Mouse (Mus musculus) cortical plate, adult 2 months (tissue): ENCODE measurements around the gene Hist1h2ah.

Source experiments
- CTCF ChIP-seq: fragments of 200-500 bp; IDR thresholded peaks from 2 replicates; pipeline ENCODE4 v1.5.1; 2011; ENCODE audit warnings: mild to moderate bottlenecking, control low read depth, low read length; ENCODE audit not compliant: insufficient read depth; ENCODE audit errors: extremely low read depth
- POLR2A ChIP-seq: fragments of 200-500 bp; IDR thresholded peaks from 2 replicates; pipeline ENCODE4 v1.6.1; 2011; ENCODE audit warnings: mild to moderate bottlenecking, low read length, control low read depth; ENCODE audit not compliant: insufficient read depth; ENCODE audit errors: extremely low read depth

DNA sequence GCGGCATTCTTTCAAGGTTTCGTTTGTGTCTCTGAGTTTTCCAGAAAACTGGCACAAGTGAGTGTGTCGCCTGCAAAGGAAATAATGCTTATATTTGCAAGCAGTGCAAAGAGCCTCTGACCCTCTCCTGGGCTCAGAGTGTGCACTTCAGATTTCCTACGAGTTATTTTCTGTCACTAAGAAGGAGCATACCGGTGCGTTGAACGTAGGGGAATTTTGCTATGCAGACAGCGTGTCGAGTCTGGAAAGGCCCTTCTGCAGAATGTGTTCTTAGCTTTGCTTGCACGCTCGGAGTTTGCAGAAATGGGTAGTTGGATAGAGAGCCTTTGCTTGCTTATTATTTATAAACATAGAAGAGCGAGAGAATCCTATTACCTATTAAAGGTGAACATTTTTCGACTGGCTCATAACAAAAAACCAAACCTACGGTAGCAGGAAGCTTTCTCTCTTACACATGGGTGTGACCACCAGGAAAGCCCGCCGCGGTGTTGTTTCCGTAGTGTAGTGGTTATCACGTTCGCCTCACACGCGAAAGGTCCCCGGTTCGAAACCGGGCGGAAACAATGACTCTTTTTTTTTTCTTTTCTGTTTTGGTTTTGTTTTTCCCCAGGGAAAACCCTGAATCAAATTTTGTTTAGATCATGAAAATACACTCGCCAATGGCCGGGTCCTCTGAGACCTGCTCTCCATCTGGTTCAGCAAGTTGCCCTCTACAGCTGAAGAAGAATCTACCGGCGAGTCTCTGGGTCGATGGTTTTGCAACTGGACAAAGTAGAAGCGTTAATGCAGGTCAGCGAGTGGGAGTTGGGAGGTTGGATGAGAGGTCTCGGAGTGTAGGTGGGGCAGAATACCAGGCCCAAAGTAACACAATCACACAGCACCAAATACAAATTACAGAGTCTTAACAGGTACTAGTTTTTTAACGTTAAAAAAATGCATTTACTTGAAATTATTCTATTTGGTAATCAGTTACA, 9.0 kb downstream of the Hist1h2ah start:
- TF ChIP-seq POLR2A, result no peak
- TF ChIP-seq CTCF, result no peak
